Mouse (Mus musculus) lung, embryonic 15.5 days (tissue): ENCODE data around the gene Arhgef7. TPM values are rescaled to one million over a fixed set of nuclear protein-coding genes. Genes with fewer than 3 reads are reported as not detected.

ENCODE experiments used
- ATAC-seq: fragments of 200-750 bp; cut with Nextera tagmentation; 2 replicates; pipeline ENCODE4 v1.8.0; 2017; ENCODE audit warnings: moderate number of reproducible peaks, borderline replicate concordance; ENCODE audit not compliant: low FRiP score, low TSS enrichment; ENCODE audit errors: extremely low read depth
- H3K27ac ChIP-seq: fragments of 300-500 bp; sonication (generic); 2 replicates; pipeline ENCODE4 v1.5.1; 2015; ENCODE audit warnings: moderate library complexity, mild to moderate bottlenecking, inconsistent platforms
- H3K27me3 ChIP-seq: fragments of 300-500 bp; sonication (generic); 2 replicates; pipeline ENCODE4 v1.6.1; 2015; ENCODE audit warnings: inconsistent platforms
- H3K36me3 ChIP-seq: fragments of 300-500 bp; sonication (generic); 2 replicates; pipeline ENCODE4 v1.6.1; 2015; ENCODE audit warnings: inconsistent platforms
- H3K4me1 ChIP-seq: fragments of 300-500 bp; sonication (generic); 2 replicates; pipeline ENCODE4 v1.6.1; 2015; ENCODE audit warnings: inconsistent platforms
- H3K4me2 ChIP-seq: fragments of 300-500 bp; sonication (generic); 2 replicates; pipeline ENCODE4 v1.6.1; 2015; ENCODE audit warnings: inconsistent platforms, mild to moderate bottlenecking, moderate library complexity
- H3K4me3 ChIP-seq: fragments of 300-500 bp; sonication (generic); 2 replicates; pipeline ENCODE4 v1.5.1; 2015; ENCODE audit warnings: mild to moderate bottlenecking, inconsistent platforms
- H3K9ac ChIP-seq: fragments of 300-500 bp; sonication (generic); 2 replicates; pipeline ENCODE4 v1.6.1; 2015; ENCODE audit warnings: inconsistent platforms
- H3K9me3 ChIP-seq: fragments of 300-500 bp; sonication (generic); 2 replicates; pipeline ENCODE4 v1.6.1; 2016; ENCODE audit warnings: inconsistent platforms
- WGBS: fragments of 180-500 bp; shearing (Covaris S2); methylation state at CpG from one replicate; pipeline ENCODE4 v1.1.7; 2015; 5-methylcytosine and 5-hydroxymethylcytosine counted together
- polyA plus RNA-seq: library from polyadenylated mRNA; unstranded; fragments of >200 nt; fragmentation: Nextera tagmentation; extraction: Ambion mirVana; gene quantifications from 2 replicates; pipeline ENCODE4 v1.2.1, GENCODE M21; 2015

Gene Arhgef7
- polyA plus RNA-seq, 1 experiment from 2014 or later, result 39.0 TPM

GRCm38 (mm10) chr8:11700060-11701032 is 27.2 kb upstream of the Arhgef7 start:
- no peak overlapping the region for H3K4me3 ChIP-seq
- no peaks in the 10 kb centered on the region for H3K4me1 ChIP-seq
- peak; percentile 70 for ATAC-seq
- no peaks in the 10 kb centered on the region for H3K9me3 ChIP-seq
- no peak overlapping the region for H3K27ac ChIP-seq
- H3K4me2 ChIP-seq, result peak overlapping the region; percentile 44
- WGBS, result 31% methylated on average over 26 of the region's 26 CpGs
- no peaks in the 10 kb centered on the region for H3K36me3 ChIP-seq
- no peak overlapping the region for H3K9ac ChIP-seq
- H3K27me3 ChIP-seq, result peaks cover 19% of the 10 kb centered on the region; the same call in 1 of the 2 replicates

- Histone ChIP-seq H3K9ac (no peak within 1 kb of the TSS), H3K4me1 (no peaks in the 10 kb centered on the region), H3K4me2 (peak within 1 kb of the TSS; percentile 44), H3K27ac (no peak within 1 kb of the TSS), H3K36me3 (no peaks in the 10 kb centered on the region), H3K9me3 (no peaks in the 10 kb centered on the region), H3K27me3 (peaks cover 19% of the 10 kb centered on the region; the same call in 1 of the 2 replicates), H3K4me3 (no peak within 1 kb of the TSS)
- 42% methylated on average over 6 of the region's 6 CpGs for WGBS
- no peak for ATAC-seq
Observed at GRCm38 (mm10) chr8:11701033-11701362, 26.5 kb upstream of the Arhgef7 start, which contains the start of gene 1700016D06Rik. Gene 1700016D06Rik (minus strand): TSS chr8:11701063.

- Histone ChIP-seq H3K27ac (no peak overlapping the region), H3K36me3 (no peaks in the 10 kb centered on the region), H3K4me2 (no peak overlapping the region), H3K4me3 (no peak overlapping the region), H3K4me1 (no peaks in the 10 kb centered on the region), H3K9ac (no peak overlapping the region), H3K27me3 (peaks cover 19% of the 10 kb centered on the region; the same call in 1 of the 2 replicates), H3K9me3 (no peaks in the 10 kb centered on the region)
- ATAC-seq, result no peak
- 72% methylated on average over 6 of the region's 6 CpGs for WGBS
Observed at GRCm38 (mm10) chr8:11701428-11701827, 26.1 kb upstream of the Arhgef7 start.

DNA sequence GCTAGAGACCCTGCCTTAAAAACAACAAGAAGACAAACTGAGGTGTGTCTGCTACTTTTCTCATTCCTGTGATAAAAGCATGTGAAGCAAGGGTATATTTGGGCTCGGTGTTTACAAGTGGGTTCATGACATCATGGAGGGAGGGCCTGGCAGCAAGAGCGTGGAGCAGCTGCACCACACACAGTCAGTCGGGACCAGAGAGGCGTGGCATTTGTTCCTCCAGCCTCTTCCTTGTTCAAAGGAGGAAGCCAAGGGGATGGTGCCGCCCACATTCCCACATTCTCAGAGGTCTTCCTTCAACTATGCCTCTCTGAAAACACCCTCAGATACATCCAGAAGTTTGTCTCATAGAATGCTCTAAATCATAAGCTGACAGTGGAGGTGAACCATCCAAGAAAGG is 23.7 kb upstream of the Arhgef7 start:
- Histone ChIP-seq H3K27ac (no peak overlapping the region), H3K4me2 (no peak overlapping the region), H3K9me3 (no peaks in the 10 kb centered on the region), H3K4me3 (no peak overlapping the region), H3K27me3 (peaks cover 13% of the 10 kb centered on the region; the same call in 1 of the 2 replicates), H3K36me3 (no peaks in the 10 kb centered on the region), H3K4me1 (no peaks in the 10 kb centered on the region), H3K9ac (no peak overlapping the region)
- no peak for ATAC-seq
- WGBS, result 73% methylated on average over 5 of the region's 5 CpGs

DNA sequence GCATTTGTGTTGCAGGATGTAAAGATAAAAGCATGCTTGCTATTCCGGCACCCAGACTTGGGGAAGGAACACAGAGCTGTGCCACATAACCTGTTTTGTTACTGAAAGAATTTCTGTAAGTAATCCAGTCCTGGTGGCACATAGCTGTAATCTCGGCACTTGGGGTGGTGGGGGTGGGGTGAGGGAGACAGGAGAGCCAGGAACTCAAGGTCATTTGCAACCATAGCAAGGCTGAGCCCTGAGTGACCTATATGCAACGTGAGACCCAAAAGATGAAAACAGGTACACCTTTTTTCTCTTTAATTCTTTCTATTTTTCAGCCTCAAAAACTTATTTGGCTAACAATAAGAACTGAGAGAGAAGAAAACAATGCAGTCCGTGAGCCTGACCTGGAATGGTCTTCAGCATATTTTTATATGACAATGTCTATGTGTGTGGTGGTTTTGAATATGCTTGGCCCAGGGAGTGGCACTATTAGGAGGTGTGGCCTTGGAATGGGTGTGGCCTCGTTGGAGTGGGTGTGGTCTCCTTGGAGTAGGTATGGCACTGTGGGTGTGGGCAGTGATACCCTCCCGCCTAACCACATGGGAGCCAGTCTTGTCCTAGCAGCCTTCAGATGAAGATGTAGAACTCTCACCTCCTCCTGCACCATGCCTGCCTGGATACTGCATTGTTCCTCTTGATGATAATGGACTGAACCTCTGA is 22.7 kb upstream of the Arhgef7 start:
- Histone ChIP-seq H3K36me3 (no peaks in the 10 kb centered on the region), H3K4me3 (no peak overlapping the region)
- WGBS, result 65% methylated on average over 6 of the region's 6 CpGs

GRCm38 (mm10) chr8:11705818-11706217 is 21.7 kb upstream of the Arhgef7 start:
- H3K27ac ChIP-seq, result peak overlapping the region; percentile 63
- ATAC-seq, result peak; percentile 85

More for the DNA sequence above, 22.7 kb upstream of the Arhgef7 start:
- H3K9ac ChIP-seq, result no peak overlapping the region
- H3K9me3 ChIP-seq, result no peaks in the 10 kb centered on the region
- H3K27me3 ChIP-seq, result peaks cover 9% of the 10 kb centered on the region; the same call in 1 of the 2 replicates
- no peak overlapping the region for H3K4me2 ChIP-seq
- ATAC-seq, result no peak
- H3K27ac ChIP-seq, result peak overlapping the region; percentile 61
- H3K4me1 ChIP-seq, result no peaks in the 10 kb centered on the region

GRCm38 (mm10) chr8:11707701-11708100 is 19.8 kb upstream of the Arhgef7 start:
- H3K4me1 ChIP-seq, result no peaks in the 10 kb centered on the region
- no peaks in the 10 kb centered on the region for H3K36me3 ChIP-seq
- no peak for ATAC-seq
- H3K9ac ChIP-seq, result no peak overlapping the region
- H3K27ac ChIP-seq, result no peak overlapping the region
- no peak overlapping the region for H3K4me3 ChIP-seq
- no peaks in the 10 kb centered on the region for H3K9me3 ChIP-seq
- no peak overlapping the region for H3K4me2 ChIP-seq
- 34% methylated on average over 3 of the region's 3 CpGs for WGBS
- H3K27me3 ChIP-seq, result no peaks in the 10 kb centered on the region

More at GRCm38 (mm10) chr8:11705818-11706217, 21.7 kb upstream of the Arhgef7 start:
- no peaks in the 10 kb centered on the region for H3K9me3 ChIP-seq
- H3K27me3 ChIP-seq, result peaks cover 4% of the 10 kb centered on the region; the same call in 1 of the 2 replicates
- H3K36me3 ChIP-seq, result no peaks in the 10 kb centered on the region
- no peak overlapping the region for H3K4me3 ChIP-seq
- no peak overlapping the region for H3K4me2 ChIP-seq
- WGBS, result 41% methylated on average over 12 of the region's 12 CpGs
- H3K9ac ChIP-seq, result no peak overlapping the region
- no peaks in the 10 kb centered on the region for H3K4me1 ChIP-seq

- WGBS, result 48% methylated on average over 2 of the region's 2 CpGs
Observed at GRCm38 (mm10) chr8:11708815-11709214, 18.7 kb upstream of the Arhgef7 start.

DNA sequence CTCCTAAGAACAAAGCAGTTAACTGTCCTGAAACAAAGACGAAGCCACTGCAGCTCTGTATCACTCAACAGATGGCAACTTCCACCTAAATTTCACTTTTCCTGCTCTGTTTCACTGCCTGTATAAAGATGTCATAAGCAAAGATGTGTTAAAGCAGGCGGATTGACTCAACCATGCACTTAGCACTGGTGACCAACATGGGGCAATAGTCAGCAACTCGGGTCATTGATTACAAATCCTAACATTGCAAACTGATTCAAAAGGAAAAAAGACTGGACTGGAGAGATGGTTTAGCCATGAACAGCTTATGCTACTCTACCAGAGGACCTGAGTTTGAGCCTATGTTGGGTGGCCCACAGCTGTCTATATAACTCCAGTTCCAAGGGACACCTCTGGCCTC is 18.0 kb upstream of the Arhgef7 start:
- Histone ChIP-seq H3K9ac (no peak overlapping the region), H3K9me3 (no peaks in the 10 kb centered on the region), H3K36me3 (no peaks in the 10 kb centered on the region), H3K4me3 (no peak overlapping the region), H3K4me1 (no peaks in the 10 kb centered on the region), H3K4me2 (no peak overlapping the region), H3K27me3 (no peaks in the 10 kb centered on the region), H3K27ac (no peak overlapping the region)
- no peak for ATAC-seq
- 66% methylated on average over 3 of the region's 3 CpGs for WGBS

More at GRCm38 (mm10) chr8:11708815-11709214, 18.7 kb upstream of the Arhgef7 start:
- no peaks in the 10 kb centered on the region for H3K36me3 ChIP-seq
- no peak for ATAC-seq
- no peak overlapping the region for H3K27ac ChIP-seq
- H3K27me3 ChIP-seq, result no peaks in the 10 kb centered on the region
- no peaks in the 10 kb centered on the region for H3K9me3 ChIP-seq
- no peak overlapping the region for H3K9ac ChIP-seq
- H3K4me2 ChIP-seq, result no peak overlapping the region
- H3K4me1 ChIP-seq, result no peaks in the 10 kb centered on the region
- H3K4me3 ChIP-seq, result no peak overlapping the region

GRCm38 (mm10) chr8:11710415-11710814 is 17.1 kb upstream of the Arhgef7 start:
- Histone ChIP-seq H3K4me3 (no peak overlapping the region), H3K27ac (no peak overlapping the region), H3K4me1 (no peaks in the 10 kb centered on the region), H3K36me3 (no peaks in the 10 kb centered on the region), H3K27me3 (no peaks in the 10 kb centered on the region), H3K9me3 (no peaks in the 10 kb centered on the region), H3K4me2 (no peak overlapping the region), H3K9ac (no peak overlapping the region)
- WGBS, result 40% methylated on average over 5 of the region's 5 CpGs
- no peak for ATAC-seq

GRCm38 (mm10) chr8:11712244-11712643 is 15.3 kb upstream of the Arhgef7 start:
- Histone ChIP-seq H3K4me1 (no peaks in the 10 kb centered on the region), H3K27ac (no peak overlapping the region), H3K4me3 (no peak overlapping the region), H3K9me3 (no peaks in the 10 kb centered on the region), H3K9ac (no peak overlapping the region), H3K4me2 (no peak overlapping the region), H3K27me3 (no peaks in the 10 kb centered on the region), H3K36me3 (no peaks in the 10 kb centered on the region)
- 83% methylated on average over 6 of the region's 6 CpGs for WGBS
- ATAC-seq, result no peak

DNA sequence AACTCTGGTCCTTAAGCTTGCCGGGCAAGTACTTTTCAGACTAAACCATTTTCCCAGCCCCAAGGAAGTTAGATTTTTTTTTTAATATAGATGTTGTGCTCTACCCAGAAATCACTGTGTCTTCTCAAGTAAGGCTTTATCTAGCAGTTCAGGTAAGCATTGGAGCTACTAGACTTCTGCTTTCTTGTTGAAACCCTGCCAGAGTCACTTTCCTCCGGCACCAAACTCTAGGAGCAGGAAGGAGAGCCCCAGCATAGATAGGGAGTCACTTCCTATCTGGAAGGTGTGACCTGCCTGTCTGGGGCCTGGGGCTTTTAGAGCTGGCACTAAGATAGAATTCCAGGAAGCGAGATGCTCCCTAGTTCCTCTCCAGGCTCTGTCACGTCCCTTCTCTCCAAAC is 10.3 kb upstream of the Arhgef7 start:
- ATAC-seq, result no peak
- Histone ChIP-seq H3K27me3 (no peaks in the 10 kb centered on the region), H3K9me3 (no peaks in the 10 kb centered on the region), H3K36me3 (no peaks in the 10 kb centered on the region), H3K4me2 (no peak overlapping the region), H3K9ac (no peak overlapping the region), H3K27ac (no peak overlapping the region), H3K4me3 (no peak overlapping the region), H3K4me1 (no peaks in the 10 kb centered on the region)
- 61% methylated on average over 4 of the region's 4 CpGs for WGBS
